Mouse (Mus musculus): ENCODE data around the gene Prr5.

- no peak for TF ChIP-seq CTCF (IDR thresholded peaks at IDR 0.05; ENCODE audit: low read depth, low read length)
- no peak for TF ChIP-seq POLR2A (IDR thresholded peaks at IDR 0.05; ENCODE audit: borderline replicate concordance, low read depth, low read length)
Observed at GRCm38 (mm10) chr15:84653979-84654966, 15.1 kb upstream of the Prr5 start.

Measured in bone marrow macrophage, adult 2 months (primary cell).